Mouse (Mus musculus) heart, adult 8-10 months (tissue): ENCODE measurements around the gene AY074887. TPM values are rescaled to one million over a fixed set of nuclear protein-coding genes. Genes with fewer than 3 reads are reported as not detected.
"Not testable (repeated sequence)": the region's sequence is repeated elsewhere in the genome, so short reads cannot be mapped to it uniquely, and the experiment has no call there.

Experiments used
- DNase-seq: peaks from one replicate; pipeline ENCODE4 v3.0.0; 2022; ENCODE audit warnings: low spot score
- total RNA-seq, 4 experiments: library from RNA; stranded (reverse); gene quantifications; 2 replicates each; pipeline ENCODE4 v1.2.4; 2022

AY074887 gene
- total RNA-seq = not detected

DNA sequence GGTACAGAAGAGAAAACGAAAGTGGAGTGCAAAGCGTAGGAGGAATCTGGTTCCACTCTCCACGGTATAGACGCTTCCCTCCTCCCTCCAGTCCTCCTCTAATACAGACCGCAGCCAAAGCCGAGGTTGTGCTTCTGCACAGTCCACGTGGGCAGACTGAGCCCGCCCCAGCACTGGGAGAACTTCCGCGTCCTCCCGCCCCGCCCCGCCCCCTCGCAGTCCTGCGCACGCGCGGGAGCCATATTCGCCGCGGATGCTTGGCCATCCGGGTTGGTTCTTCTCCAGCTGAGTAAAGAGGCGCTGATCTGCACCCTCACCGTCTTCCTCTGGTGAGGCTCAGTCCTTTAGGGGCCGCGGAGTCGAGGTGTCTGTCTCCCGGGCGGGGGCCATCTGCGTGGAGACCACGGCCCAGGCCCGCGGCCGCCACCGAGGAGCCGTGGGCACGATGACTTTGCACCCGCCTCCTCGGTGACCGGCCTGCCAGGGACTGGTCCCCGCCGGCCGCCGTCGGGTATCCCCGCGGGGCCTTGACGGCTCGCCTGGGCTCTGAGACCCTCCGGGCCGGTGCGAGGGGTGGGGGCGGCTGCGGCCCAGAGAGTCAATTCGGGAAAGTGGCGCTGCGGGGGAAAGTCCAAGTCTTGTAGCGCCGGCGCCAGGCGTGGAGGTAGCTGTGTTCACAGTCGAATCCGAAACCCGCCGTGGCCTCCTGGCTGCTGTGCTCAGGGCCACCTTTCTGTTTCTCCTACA lies at the start of gene AY074887, which contains the start of gene Psma4:
Gene AY074887 (minus strand): TSS at position 424 of the 747 bp plus-strand sequence.
Gene Psma4 (plus strand): TSS at position 216 of the 747 bp plus-strand sequence.
- peak; percentile 88 for DNase-seq

GRCm38 (mm10) chr9:54995645-54996044 lies 44.8 kb upstream of the AY074887 start:
- DNase-seq = no peak

- no peak for DNase-seq
Measured at GRCm38 (mm10) chr9:54994381-54994780, 43.6 kb upstream of the AY074887 start.

DNA sequence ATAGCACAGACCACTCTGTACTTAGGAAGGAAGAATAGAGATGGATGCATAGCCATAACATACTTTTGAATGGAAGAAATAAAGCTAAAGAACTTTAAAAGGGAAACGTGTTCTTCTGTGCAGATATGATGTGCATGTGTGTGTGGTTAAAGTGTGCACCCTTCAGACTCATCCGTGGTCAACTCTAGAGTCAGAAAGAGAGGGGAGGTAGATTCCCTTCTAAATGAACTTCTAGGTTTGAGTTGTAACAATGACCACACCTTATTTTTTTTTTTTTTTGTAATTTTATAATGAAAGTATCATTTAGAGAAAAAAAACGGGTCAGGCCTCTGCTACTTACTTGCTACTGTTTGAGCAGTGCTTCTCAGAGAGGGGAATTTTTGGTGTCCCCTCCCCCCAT lies 39.6 kb upstream of the AY074887 start:
- DNase-seq = no peak

- DNase-seq = no peak
Measured at GRCm38 (mm10) chr9:54982401-54982800, 31.6 kb upstream of the AY074887 start.

DNA sequence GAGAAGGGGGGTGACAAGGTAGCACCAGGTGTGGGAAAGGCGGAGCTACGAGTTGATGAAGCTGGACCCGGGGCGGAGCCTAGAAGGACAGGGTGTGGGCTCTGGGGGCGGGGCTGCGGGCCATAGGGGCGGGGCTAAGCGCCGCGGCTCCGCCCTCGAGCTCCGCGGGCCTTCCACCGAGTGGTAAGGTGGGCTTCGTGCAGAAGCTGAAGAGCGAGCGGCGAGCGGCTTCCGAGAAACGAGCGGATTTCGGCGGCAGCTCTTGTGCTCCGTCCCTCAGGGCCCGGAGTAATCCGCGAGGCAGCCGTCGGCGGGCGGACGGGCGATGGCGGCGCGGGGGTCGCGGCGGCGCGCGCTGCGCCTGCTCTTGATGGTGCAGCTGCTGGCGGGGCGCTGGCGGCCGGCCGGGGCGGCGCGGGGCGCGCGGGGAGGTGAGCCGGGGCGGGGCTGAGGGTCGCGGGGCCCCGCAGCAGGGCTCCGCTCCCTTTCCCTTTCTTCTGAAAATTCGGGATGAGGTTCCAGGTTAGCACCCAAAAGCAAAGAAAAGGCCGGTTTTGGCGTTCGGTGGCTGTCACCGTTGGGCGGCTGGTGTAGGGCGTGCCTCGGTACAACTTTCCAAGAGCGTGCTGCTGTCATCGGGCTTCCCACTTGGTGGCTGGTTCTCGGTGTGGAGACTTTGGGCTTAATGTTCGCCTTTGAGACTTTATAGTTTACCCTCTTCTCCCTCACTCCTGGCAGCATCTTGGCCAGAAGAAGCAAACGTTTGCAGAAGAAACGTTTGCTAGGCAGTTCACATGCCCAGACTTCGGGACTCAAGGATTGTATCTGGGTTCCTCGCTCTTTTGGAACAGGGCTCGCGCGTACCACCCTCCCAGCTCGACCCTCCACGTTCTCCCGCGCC lies 30.7 kb upstream of the AY074887 start:
- DNase-seq = no peak

GRCm38 (mm10) chr9:54980674-54981073 lies 29.9 kb upstream of the AY074887 start, which contains the start of gene Chrna5:
Chrna5 (plus strand) TSS chr9:54980880.
- no peak for DNase-seq

GRCm38 (mm10) chr9:54969972-54970637 lies 19.3 kb upstream of the AY074887 start:
- no peak for DNase-seq

GRCm38 (mm10) chr9:54963669-54964068 lies 12.9 kb upstream of the AY074887 start:
- no peak for DNase-seq

GRCm38 (mm10) chr9:54961059-54961458 lies 10.3 kb upstream of the AY074887 start:
- no peak for DNase-seq

DNA sequence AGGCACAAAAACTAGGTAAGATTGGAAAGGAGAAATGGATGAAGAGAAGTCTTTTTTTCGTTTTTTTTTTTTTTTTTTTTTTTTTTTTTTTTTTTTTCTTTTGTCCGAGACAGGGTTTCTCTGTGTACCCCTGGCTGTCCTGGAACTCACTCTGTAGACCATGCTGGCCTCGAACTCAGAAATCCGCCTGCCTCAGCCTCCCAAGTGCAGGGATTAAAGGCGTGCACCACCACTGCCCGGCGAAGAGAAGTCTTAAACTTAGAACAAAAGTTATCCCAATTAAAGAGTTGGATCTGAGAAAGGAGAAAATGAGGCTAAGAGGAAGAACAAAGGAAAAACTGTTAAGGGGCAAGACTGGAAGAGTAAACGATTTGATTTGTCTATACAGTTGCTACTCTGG lies 636 bp downstream of the AY074887 start:
- not testable (repeated sequence) for DNase-seq

- DNase-seq = no peak
Measured at GRCm38 (mm10) chr9:54949465-54949864, 1.3 kb downstream of the AY074887 start.

GRCm38 (mm10) chr9:54946256-54946655 lies 4.5 kb downstream of the AY074887 start:
- no peak for DNase-seq

DNA sequence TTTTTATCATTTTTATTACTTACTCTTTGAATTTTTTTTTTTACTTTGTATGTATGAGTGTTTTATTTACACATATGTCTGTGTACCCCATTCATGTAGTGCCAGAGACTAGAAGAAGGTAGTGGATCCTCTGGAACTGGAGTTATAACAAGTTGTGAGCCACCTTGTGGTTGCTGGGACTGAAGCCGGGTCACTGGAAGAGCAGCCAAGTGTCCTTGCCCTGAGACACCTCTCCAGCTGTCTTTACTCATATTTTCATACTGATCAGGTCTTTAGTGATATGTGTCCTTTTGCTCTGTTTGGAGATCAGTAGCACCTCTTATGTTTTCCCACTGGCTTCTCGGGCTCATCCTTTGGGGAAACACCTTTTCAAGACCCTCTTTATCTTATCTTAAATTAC lies 6.3 kb downstream of the AY074887 start:
- DNase-seq = no peak

- DNase-seq = no peak
Measured at GRCm38 (mm10) chr9:54942071-54942470, 8.7 kb downstream of the AY074887 start.

DNA sequence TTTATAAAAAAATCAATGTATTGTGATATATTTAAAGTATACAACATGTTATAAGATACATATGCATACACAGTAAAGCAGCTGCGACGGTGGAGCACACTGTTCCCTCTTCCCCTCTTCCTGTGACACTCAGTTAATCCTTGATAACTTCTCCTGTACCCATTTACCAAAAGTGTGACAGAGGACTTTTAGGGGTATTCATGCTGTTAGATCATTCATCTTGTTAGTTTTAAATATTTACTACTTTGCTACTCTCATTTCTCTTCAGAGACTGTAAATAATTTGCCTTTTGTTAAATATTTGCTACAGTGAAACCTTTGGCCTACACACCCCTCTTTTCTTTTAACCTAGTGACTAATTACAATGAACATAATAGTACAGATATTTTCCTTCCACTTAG lies 18.4 kb downstream of the AY074887 start:
- DNase-seq = no peak

DNA sequence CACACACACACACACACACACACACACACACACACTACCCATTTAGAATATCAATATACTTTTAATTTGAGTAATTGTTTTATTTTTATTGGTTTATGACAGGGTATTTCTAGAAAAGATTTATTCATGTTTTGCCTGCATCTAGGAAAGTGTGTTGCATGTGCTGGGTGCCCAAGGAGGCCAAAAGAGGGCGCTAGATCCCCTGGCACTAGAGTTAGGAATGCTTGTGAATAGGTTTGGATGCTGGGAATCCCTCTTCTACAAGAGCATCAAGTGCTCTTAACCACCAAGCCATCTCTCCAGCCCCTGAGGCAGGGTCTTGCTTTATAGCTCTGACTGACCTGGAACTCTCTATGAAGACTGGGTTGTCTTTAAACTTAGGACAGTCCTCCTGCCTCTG lies 19.0 kb downstream of the AY074887 start:
- DNase-seq = no peak

GRCm38 (mm10) chr9:54930741-54931140 lies 20.1 kb downstream of the AY074887 start:
- no peak for DNase-seq

DNA sequence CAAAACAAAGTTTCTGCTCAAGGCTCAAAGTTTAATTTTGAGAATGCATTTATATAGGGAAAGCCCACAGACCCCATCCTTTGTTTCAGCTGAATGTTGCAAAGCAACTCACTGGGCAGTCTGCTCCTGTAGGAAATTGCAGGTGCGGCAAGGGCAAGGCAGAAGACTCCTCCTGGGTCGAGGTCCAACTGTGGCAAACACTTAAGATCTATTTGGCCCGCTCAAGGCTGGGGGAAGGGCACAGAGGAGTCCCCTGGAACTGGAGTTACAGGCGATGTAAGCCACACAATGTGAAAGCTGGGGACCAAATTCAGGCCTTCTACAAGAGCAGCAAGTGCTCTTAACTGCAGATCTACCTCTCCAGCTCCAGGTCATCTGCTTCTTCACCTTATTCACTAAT lies 30.9 kb downstream of the AY074887 start:
- no peak for DNase-seq

DNA sequence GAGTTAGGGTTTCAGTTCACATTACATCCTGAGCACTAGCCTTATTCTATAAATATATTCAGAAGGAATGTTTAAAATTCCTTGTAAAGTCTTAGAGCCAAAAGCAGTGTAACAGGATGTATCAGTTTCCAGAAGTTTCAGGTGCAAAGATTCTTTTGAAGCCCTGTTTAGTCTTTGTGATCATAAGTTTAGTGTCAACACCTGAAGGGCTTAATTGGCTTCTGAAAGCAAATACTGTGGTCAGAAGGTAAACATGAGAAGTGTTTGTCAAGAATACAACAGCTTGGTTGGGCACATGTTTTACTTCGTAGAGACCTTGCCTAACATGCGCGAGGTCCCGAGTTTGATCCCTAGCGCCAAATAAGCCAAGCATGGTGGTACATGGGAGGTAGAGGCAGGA lies 32.0 kb downstream of the AY074887 start:
- DNase-seq = no peak

GRCm38 (mm10) chr9:54918191-54918590 lies 32.6 kb downstream of the AY074887 start:
- DNase-seq = no peak
